Mouse (Mus musculus) lung, postnatal 4 days (tissue): ENCODE measurements around the gene Hist1h4c.
A peak's percentile ranks its signal among the peaks of the same experiment; 100 is the strongest.

Experiments
- DNase-seq, 2 experiments: peaks; one replicate each; pipeline ENCODE4 v3.0.0; 2021

The Hist1h4c gene

DNA sequence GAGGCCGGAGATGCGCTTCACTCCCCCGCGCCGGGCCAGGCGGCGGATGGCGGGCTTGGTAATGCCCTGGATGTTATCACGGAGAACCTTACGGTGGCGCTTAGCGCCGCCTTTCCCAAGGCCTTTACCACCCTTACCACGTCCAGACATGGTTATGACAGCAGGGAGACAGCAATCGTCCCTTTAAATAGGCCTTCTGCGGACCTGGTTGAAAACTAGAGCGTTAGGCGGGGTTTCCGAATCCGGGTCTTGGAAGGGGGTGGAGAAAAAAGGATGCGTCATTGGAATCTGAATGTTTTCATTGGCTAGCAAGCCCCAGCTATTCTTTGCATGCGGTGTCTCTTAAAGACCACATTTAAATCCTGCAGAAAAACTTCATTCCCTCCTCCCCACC, at the start of gene Hist1h4c:
TSS of gene Hist1h4c (minus strand) at position 155 of the 394 bp plus-strand sequence.
- DNase-seq: peak; percentile 96 to 100

DNA sequence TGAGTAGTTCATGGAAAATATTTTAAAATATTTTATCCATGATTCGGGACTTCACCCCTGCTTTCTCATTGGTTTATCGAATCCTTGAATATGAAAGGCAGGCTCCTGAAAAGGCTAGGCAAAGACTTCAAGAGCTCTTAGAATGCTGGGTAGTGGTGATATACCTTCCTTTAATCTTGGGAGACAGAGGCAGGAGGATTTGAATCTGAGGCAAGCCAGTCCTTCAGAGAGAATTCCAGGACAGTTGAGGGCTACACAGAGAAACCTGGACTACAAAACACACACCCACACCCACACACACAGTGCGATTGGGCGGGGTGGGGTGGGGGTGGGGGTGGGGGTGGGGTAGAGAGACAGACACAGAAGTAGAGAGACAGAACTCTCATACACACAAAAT, 49.6 kb upstream of the Hist1h4c start:
- DNase-seq: no peak

DNA sequence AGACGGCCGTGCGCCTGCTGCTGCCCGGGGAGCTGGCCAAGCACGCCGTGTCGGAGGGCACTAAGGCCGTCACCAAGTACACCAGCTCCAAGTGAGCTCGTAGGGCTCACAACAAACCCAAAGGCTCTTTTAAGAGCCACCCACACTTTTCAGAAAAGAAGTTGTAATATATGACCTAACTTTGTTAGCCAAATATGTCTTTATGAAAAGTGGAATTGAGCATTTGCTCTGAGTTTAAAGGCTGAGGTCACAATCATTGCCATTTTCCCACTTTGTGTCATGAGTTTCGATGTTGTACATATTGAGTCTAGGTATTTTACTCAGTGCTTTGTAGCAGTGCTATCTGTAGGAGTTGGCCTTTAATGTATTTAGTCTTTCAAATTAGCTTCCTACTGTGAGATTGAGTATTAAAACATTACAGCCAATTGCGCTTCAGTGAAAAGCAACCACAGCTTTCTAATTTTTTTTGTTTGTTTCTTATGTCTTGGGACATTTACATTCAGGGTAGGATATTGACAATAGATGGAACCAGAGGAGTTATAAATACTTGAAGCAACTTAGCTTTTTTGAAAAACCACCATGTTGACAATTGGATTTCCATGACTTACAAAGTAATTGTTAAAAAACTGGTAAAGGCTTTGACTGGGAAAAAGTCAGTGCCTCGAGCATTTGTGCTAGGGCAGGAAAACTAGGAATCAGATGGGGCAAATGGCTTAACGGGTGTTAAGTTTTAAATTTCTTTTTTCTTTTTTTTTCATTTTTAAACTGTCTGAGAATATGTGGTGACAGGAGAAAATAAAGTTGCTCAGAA, 49.0 kb upstream of the Hist1h4c start:
- no peak for DNase-seq

DNA sequence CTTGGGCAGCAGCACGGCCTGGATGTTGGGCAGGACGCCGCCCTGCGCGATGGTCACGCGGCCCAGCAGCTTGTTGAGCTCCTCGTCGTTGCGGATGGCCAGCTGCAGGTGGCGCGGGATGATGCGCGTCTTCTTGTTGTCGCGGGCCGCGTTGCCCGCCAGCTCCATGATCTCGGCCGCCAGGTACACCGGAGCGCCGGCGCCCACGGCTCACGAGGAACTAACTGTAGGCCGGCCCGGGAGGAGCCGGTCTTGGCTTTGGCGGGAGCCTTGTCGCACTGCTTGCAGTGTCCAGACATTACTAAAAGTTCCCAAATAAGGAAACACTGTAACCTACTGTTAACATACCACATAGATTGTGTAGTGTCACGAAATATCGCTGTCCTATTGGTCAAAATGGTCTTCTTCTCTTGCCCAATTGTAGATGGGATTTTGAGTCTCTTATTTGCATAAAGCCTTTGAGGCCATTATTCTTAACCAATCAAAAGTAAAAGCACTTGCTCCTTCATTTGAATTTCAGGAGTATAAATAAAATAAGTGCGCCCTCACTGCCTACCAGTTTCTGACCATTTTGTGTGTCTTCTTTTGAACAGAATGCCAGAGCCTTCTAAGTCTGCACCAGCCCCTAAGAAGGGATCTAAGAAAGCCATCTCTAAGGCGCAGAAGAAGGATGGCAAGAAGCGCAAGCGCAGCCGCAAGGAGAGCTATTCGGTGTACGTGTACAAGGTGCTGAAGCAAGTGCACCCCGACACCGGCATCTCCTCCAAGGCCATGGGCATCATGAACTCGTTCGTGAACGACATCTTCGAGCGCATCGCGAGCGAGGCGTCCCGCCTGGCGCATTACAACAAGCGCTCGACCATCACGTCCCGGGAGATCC, 48.2 kb upstream of the Hist1h4c start, which contains the start of gene Hist1h2bb:
TSS of gene Hist1h2bb (plus strand) at position 534 of the 880 bp plus-strand sequence.
- DNase-seq: peak; percentile 83 to 84

DNA sequence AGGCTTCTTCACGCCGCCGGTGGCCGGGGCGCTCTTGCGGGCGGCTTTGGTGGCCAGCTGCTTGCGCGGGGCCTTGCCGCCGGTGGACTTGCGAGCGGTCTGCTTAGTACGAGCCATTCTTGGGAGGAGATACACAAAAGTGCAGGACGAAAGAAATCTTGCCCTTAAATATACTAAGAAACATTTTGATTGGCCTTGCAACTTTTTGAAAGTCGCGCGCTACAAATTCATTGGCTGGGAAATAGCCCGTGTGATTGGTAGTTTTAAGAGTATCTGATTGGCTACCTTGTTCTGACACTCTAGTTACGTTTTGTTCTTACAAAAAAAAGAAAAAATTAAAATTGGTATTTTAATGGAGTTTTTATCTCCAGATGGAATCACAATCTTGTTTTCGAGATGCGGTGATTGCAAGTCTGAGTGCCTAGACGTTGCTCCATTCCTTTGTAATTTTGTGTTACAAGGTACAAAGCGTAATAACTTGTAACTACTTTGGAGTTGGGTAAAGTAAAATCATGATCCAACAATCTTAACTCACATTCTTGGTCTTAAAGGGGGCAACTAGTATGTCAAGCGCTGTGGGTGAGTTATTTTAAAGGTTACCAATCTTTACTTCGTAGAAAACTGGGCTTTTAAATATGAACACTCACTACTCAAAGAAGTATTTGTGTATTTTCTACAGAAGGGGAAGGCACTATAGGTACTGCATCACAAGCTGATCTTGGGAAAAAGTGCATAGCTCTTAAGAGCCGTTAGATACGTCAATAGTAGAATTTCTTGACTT, 47.3 kb upstream of the Hist1h4c start, which contains the start of gene Hist1h3c:
TSS of gene Hist1h3c (minus strand) at position 222 of the 781 bp plus-strand sequence.
- peak; percentile 78 to 89 for DNase-seq

DNA sequence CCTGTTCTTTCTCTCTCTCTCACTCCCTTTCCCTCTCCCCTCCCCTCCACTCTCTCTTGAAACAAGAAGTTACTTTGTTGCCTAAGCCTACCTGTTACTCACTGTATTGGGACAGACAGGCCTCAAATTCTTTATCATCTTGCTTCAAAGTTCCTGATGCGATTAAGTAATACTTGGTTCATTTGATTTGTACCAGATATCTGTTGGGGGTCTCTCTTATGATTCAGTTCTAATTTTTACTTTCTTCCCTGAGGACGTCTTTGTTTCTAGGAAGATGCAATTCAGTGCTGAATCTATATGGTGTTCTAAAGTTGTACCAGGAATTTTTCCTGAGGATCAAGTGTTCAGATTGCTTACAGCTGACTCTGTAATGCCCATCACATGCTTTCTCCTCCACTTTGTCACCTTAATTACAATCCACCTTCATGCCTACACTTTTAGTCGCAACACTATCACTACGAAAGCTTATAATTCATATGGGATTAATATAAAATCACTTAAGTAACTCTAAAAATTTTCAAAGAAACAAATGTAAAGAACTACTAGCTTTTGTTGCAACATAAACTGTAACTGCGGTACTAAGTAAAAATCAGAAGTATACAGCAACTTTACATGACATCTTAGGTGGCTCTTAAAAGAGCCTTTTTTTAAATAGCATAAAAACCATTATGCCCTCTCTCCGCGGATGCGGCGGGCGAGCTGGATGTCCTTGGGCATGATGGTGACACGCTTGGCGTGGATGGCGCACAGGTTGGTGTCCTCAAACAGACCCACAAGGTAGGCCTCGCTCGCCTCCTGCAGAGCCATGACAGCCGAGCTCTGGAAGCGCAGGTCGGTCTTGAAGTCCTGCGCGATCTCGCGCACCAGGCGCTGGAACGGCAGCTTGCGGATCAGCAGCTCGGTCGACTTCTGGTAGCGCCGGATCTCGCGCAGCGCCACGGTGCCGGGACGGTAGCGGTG, 46.4 kb upstream of the Hist1h4c start:
- DNase-seq: no peak

DNA sequence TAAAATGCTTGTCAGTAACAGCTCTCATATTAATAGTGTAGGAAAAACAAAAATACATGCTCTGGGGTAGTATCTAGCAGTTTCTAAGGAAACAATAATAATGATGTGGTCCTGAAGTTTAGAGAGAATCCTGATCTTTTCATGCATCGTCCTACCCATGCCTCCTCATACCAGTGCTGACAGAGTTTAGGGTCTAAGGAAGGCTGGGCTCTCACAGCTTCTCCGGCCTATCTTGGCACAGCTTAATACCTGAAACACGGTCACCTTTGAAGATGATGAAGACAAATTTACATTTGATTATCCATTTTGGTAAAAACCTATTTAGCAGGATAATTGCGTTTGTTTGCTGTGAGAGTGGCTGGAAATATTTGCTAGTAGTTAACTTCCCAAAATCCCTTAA, 45.7 kb upstream of the Hist1h4c start:
- no peak for DNase-seq

DNA sequence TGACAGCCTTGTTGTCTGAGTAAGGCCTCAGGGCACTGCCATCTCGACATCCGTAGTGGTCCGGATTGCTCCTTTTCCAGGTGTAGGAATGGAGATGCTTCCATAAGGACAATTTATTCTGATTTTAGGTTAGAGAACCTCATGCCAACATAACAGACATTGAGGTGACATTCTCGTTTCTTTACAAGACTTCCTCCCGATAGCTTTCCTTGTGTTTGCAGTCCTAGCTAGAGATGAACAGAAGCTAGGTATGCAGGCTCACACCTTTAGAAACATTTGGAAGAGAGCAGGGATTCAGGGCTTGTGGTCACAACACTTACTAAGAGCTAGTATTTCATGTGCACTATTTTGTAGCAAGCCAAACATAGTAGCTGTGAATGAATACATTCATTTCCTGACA, 45.0 kb upstream of the Hist1h4c start:
- DNase-seq: no peak

DNA sequence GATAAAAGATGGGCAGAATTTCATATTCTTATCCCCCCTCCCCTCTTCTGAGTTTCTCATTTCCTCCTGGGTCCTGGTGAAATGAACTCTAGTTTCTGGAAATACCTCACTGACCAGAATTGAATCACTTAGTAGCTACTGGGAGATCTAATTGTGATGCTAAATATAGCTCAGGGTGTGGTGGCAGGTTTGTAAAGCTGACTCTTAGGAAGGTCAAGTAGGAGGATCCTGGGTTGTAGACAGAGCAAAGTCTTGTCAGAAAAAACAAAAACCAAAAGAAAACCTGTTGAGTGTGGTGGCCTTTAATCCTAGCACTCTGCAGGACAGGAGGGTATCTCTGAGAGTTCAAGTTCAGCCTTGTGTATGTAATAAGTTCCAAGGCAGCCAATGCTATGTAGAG, 43.8 kb upstream of the Hist1h4c start:
- no peak for DNase-seq

DNA sequence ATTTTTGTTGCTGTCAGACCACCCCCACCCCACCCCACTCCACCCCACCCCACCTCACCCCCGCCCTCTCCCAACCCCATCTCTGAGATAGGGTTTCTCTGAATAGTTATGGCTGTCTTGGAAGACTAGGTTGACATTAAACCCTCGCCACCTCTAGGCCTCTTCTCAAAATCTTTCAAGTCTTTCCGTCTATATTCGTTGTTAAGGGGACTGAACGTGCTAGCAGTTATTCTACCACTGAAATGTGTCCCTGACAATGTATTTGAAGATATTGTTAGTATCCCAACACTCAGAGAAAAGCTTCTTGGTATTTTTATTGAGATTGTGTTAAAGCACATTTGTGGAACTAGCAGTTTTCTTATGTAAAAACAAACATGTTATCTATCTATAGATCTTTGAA, 42.7 kb upstream of the Hist1h4c start:
- no peak for DNase-seq

DNA sequence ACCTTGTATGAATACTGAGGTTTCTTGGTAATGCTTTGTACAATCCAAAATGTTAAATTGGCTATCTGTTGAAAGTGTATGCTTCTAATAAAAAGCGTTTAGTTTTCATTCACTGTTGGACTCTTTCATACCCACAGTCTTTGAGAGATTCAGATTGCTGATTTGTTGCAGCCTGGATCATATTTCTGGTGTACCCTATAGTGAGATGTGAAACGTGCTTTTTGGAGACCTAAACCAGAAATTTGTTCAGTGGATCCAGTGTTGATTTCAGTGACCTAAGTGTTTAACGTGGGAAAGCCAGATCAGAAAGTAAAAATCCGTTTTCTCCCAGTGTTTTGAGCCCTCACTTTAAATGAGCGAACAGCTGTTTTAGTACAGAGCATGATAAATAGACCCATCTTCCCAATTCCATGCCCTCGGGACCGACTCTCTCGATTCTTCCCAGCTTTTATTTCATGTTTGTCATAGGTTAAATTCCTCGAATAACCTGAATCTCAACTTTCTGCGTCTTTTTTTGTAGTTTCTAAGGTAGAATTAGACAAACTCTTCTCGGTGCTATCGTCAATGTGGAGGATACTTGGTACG, 42.1 kb upstream of the Hist1h4c start:
- DNase-seq: no peak

DNA sequence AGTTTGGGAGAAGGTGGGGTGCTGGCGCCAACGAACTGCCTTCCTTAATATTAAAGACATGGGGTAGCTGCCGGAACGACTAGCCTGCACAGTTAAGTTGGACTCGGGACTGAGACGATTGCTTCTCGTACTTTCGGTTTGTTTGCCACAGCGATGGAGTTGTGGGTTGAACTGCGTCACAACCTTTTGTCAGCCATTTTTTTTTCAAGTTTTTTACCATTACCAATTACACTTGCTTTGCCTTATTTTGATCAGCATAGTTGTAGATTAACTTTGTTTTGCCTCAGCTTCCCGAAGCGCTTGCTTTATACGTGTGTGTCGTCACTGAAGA, 41.6 kb upstream of the Hist1h4c start:
- no peak for DNase-seq

DNA sequence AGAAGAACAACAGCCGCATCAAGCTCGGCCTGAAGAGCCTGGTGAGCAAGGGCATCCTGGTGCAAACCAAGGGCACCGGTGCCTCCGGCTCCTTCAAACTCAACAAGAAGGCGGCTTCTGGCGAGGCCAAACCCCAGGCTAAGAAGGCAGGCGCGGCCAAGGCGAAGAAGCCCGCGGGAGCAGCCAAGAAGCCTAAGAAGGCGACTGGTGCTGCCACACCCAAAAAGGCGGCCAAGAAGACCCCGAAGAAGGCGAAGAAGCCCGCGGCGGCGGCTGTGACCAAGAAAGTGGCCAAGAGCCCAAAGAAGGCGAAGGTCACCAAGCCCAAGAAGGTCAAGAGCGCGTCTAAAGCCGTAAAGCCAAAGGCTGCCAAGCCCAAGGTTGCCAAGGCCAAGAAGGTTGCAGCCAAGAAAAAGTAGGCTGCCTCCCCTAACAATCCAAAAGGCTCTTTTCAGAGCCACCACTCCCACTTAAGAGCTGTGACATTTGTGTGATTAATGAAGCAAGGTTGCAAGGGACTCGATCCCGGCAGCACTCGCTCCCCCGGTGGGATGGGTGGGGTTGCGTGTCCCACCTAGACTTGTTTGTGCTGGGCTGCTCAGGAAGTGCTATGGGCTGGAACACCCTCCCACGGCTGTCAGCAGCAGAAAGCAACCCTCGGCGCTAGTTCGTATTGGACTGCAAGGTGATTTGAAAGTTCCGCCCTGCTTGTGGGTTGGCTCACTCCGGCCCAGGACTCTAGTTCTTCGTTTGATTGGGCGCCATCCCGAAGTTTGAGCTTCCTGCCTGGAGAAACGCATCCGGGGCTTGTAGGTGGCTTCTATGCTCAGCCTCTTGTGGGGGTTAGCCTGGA, 41.0 kb upstream of the Hist1h4c start:
- DNase-seq: peak; percentile 93 to 95

DNA sequence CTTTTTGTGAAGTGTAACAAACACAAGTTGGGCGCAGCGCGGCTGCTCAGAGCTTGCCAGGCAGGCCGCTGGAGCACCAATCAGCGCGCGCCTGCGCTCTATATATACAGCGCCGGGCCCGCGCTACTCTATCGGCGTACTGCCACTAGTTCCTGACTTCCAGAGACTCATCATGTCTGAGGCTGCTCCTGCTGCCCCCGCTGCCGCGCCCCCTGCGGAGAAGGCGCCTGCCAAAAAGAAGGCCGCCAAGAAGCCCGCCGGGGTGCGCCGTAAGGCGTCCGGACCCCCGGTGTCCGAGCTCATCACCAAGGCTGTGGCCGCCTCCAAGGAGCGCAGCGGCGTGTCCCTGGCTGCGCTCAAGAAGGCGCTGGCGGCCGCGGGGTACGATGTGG, 40.4 kb upstream of the Hist1h4c start, which contains the start of gene Hist1h1c:
TSS of gene Hist1h1c (plus strand) at position 132 of the 392 bp plus-strand sequence.
- peak; percentile 95 to 96 for DNase-seq

DNA sequence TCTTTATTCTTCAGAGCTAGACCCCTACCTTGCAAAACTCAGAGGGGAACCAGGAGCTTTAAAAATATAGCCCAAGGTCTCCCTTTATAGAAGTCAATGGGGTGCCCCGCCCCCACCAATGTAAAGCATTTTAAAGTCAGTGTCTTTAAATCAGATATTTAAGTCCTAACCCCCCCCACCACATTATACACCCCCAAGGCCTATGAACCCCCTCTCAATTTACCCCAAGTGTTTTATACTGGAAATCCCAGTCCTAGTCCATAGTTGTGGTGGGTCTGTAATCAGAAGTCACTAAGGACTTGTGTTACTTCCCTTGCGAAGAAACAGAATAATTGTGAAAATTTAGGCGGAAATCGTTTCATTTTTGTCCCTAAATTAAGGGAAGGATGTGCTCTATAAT, 39.8 kb upstream of the Hist1h4c start:
- no peak for DNase-seq

DNA sequence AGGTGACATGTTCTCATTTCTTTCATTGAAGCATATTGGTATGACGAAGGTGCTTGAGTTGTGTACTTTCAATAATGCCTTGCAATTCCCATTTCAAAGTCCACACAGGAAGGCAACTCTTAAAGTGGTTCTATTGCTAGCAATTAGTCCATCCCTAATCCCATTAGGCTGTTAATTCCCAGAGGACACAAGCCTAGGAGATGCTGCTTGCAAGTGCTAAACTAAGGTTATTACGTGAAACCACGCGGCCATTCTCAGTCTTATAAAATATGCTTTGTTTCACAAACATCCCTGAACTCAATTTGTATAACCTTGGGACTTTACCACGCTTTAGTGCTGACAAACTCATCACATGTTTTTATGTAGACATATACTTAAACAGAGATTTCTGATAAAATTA, 38.8 kb upstream of the Hist1h4c start:
- DNase-seq: no peak

DNA sequence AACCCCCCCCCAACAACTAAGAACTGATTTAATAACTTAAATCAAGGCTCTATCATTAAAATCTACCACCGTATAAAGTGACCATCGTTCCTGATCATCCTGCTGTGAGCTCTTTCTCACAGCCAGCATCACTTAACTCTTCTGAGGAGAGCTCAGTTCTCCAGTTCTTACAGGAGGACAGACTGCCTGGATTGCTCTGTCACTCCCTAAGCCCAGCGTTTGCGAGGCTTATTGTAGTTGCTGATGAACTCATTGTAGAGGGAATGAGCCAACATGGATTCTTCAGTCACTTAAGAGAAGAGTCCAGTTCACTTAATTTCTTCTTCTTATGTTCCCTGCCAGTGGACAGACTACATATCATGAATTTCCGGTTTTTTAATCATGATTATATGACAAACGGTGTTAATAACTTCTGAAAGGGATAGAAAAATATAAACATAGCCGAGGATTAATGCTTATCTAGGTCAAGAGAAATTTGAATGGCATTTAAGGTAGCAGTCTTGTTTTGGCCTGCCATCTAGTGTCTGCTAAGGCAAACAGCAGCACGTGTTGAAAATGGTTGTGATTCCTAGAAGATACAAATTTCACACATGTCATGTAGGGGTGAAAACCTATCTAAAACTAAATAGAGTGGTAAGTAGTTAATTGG, 34.0 kb upstream of the Hist1h4c start:
- peak in 1 of 2 experiments; percentile 60 for DNase-seq

DNA sequence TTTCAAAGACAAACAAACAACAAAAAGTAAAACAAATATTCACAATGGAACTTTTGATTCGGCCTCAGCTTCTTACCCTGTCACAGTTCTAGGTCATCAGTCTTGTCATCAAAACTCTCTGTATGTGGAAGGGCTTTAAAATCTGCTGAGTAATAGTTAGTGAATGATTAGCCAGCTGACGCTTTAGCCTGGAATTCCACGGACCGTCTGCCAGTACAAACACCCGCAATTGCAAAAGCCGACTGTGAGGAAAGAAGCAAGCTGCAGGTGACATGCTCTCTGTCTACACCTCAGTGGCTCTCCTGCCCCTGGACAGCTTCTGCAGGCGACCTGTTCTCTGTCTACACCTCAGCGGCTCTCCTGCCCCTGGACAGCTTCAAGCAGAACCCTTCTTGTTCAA, 32.2 kb upstream of the Hist1h4c start:
- DNase-seq: peak in 1 of 2 experiments; percentile 52

DNA sequence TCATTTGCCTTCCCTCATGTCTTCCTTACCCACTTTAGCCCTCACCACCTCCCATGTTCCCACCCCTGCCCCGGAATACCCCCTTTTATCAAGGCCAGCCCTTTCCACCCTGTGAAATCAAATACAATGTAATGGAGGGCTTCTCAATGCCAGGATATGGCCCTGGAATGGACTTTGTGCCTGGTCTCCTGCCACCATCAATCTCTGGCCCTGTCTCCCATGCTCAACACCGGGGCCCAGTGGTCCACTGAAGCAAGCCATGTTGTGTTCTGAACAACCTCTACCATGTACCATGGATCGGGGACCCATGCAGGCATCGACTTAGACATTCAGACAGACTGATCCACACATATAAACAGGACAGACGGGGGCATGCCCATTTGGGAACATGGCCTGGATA, 31.5 kb upstream of the Hist1h4c start:
- DNase-seq: no peak

DNA sequence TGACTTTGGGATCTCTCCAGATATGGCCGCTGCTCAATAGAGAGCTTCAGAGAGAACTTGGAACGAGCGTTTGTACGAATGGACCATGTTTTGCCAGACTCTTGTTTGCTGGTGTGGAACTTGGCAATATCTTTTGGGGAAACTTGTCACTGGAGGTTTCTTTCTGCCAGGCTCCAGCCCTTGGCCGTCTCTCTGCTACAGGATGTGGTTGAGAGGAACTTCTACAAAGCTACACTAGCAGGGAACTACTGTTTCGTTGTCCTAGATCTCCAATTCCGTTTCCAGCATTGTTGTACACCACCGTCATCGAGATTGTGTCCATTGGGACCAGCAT, 30.9 kb upstream of the Hist1h4c start:
- DNase-seq: no peak
